Mouse (Mus musculus) layer of hippocampus, adult 9-11 months (tissue): Measurements from ENCODE around the gene Ksr1.

Source experiments
- DNase-seq: peaks from one replicate; pipeline ENCODE4 v3.0.0; 2022

Gene Ksr1

GRCm38 (mm10) chr11:79122556-79122955 is 23.7 kb downstream of the Ksr1 start:
- no peak for DNase-seq

DNA sequence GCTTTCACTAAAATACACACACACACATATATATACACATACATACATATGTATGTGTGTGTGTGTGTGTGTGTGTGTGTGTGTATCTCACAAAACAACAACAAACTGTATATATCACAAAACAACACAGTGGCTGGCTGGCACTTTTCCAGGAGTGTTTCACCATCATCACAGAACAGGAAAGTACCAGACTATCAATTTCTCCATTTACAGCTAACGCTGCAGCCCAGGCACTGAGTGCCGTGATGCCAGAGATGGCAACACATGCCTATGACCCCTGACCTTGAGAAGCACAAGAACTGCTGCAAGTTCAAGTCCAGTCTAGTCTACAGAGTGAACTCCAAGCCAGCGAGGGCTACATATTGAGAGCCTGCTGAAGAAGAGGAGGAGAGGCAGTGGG is 26.1 kb downstream of the Ksr1 start:
- no peak for DNase-seq

DNA sequence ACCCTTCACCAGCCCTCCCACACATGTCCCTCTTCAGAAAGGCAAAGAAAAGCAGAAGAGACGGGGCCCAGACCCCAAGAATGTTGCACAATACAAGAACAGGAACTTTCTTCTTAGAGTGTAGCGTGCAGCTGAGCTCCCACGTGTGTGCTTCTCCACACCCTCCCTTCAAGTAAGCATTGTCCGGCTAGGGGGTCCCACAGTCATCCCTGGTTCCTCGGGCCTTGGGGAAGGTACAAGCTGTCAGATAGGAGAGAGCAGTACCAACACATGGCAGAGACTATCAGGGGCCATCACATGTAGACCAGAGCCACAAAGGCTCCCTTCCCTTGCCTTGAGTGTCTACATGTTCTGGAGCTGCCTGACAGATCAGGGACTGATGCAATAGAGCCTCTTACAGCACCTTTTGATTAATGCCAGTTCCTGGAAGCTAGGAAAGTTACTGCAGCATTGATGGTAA is 27.3 kb downstream of the Ksr1 start:
- DNase-seq: no peak

- DNase-seq: peak; percentile 31
These were observed 29.5 kb downstream of the Ksr1 start for GRCm38 (mm10) chr11:79116665-79117064.

DNA sequence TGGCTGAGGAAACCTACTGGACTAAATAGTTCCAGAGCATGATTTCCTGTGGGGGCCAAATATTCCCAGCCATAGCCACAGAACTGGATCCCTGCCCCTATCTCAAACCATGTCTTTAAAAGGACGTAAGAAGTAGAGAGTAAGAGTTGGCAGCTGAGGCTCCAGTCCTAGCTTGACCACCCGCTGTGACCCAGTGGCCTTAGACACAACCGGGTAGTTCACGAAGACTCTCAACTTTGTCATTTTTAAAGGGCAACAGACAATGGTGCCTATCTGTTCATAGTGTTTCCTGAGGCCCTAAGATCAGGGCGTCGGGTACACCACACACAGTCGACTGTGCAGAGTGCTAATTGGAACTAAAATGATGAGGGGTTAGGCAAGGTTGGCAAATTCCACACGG is 30.5 kb downstream of the Ksr1 start:
- DNase-seq: no peak

DNA sequence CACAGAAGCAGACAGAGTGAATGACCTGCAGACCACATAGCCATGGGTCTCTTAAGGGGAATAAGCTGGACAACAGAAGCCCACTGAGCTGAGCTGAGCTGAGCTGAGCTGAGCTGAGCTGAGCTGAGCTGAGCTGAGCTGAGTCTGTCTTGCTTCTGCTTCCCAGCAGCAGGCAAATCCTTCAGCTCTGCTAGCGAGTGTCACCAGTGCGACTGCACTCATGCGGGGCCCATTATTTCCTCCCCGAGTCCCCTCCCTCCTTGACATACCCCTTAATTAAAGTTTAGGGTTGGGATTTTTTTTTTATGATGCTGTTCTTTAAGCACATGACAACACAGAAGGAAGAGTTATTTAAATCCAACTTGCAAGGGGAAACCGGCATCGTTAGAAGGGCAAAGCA is 32.1 kb downstream of the Ksr1 start:
- DNase-seq: no peak

DNA sequence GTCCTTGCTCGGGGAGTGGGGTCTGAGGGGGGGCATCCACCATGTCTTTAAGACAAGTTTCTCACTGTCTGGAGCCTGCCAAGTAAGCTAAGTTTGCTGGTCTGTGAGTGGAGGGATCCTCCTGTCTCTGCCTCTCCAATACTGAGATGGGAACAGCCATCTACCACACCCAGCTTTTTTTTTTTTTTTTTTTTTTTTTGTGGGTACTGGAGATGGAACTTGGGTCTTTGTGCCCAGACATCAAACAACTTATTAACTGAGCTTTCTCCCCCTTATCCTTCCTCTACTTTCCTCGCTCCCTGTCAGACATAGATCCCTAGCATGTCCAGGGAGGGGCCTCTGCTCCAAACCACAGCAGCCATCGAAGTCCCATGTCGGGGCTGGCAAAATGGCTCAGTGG is 32.8 kb downstream of the Ksr1 start:
- DNase-seq: no peak

DNA sequence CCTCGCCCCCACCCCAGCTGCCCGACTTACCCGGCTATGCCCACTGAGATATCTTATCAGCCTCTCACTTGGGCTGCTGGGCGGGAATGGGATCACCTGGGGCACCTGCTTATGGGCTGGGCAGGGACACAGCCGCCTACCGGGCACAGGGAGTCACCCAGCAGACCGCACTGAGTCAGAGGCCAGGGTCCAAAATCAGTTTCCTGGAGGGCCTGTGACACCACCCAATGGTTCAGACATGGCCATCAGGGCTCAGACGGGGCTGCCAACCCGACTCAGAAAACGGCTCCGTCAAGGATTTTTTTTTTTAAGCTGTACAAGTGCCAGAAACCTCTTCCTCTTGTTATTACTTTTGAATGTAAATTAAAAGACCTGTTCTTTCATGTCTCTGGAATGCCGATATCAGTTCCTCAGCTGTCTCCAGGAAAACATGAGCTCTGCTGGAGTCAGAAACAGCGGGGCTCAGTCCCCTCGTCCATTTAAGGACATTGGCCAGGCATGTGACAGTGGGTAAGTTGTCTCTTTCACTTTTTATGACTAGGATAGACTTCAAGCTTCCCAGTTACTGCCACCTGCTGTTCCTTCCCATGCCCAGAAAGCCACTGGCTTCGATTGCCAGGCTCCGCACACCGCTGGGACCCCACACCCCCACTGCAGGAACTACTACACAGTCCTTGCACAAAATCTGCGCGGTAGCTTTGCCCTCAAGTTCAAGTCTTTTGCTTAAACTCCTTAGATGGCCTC is 33.5 kb downstream of the Ksr1 start:
- DNase-seq: no peak

DNA sequence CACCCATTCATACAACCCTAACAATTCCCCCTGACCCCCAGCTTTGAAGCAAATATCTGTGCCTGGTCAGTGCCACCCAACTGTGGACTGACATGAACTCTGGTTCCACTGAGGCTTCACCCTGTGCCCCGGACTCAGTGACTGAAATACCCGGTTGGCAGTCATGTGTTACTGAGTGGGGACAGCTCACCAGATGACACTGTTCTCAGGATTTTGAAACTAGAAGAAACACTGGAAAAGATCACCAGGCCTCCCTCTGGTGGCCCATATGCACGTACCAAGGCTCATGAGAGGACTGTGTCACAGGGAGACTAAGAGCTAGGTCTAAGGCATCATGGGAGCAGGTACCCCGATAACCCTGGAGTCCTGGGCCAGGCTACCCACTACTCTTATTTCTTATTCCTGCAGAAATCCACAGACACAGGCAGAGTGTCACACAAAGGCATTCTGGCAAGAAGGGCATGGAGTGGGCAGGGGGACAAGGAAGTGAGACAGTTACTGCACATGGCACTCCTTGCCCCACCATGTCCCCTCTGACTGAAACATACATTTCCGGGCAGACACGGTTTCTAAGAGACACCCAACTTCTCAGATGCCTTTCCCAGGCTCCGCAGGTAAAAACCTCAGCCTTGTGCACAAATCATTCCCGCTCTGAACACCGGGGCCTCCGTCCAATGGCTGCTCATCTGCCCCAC is 34.2 kb downstream of the Ksr1 start:
- DNase-seq: no peak

- no peak for DNase-seq
These were observed 35.8 kb downstream of the Ksr1 start for GRCm38 (mm10) chr11:79110446-79110845.

- DNase-seq: no peak
These were observed 38.3 kb downstream of the Ksr1 start for GRCm38 (mm10) chr11:79107934-79108333.

GRCm38 (mm10) chr11:79104998-79105397 is 41.2 kb downstream of the Ksr1 start:
- no peak for DNase-seq

GRCm38 (mm10) chr11:79104538-79104937 is 41.7 kb downstream of the Ksr1 start:
- no peak for DNase-seq

- DNase-seq: no peak
These were observed 42.1 kb downstream of the Ksr1 start for GRCm38 (mm10) chr11:79104096-79104495.

DNA sequence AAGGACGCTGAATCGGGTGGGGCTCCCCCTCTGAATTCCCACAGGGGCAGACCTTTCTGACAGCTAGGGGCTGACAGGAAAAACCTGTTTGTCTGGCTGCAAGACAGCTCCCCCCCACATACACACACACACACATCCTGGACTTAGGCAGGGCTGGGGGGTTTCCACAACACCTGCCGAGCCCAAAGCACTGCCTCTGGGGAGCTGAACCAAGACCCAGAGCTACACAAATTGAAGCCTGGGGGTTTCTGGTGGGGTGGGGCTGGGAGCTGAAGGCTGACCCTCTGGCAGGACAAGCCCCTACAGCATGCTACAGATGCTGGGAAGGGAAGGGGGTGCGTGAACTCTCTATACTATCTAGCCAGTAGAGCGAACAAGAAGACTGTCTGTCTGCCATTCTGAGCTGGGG is 42.7 kb downstream of the Ksr1 start:
- no peak for DNase-seq

GRCm38 (mm10) chr11:79102280-79102679 is 43.9 kb downstream of the Ksr1 start:
- no peak for DNase-seq

DNA sequence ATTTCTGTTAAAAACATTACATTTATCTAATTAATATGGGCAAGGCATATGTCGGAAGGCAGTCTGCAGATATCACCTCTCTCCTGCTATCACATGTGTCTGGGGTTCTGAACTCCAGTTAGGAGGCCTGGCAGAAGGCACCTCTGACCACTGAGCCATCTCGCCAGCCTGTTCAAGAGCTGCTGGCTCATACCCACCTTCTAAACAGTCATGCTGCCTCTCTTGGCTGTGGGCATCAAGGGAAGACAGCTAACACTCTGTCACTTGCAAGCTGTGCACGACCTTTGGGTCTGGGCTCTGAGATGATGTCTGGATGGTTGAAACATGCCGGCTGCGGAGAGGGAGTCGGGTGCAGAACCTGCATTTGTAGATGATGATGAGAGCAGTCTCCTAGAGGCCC is 44.6 kb downstream of the Ksr1 start:
- no peak for DNase-seq

GRCm38 (mm10) chr11:79099032-79099431 is 47.2 kb downstream of the Ksr1 start:
- peak; percentile 61 for DNase-seq

DNA sequence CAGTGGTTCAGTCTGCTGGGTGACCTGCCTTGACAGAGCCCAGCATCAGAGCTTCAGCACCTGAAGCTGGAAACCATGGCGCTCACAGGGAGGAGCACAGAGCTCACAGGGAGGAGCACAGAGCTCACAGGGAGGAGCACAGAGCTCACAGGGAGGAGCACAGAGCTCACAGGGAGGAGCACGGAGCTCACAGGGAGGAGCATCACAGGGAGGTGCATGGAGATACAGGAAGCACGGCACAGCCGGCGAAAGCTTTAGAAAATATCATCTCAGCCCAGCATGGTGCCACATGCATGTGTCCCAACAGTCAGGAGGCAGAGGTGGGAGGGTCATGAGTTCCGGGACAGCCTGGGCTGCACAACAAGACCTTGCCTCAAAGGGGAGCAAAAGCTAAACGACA is 48.5 kb downstream of the Ksr1 start:
- no peak for DNase-seq

- no peak for DNase-seq
These were observed 49.5 kb downstream of the Ksr1 start for GRCm38 (mm10) chr11:79096673-79097072.

GRCm38 (mm10) chr11:79095713-79096112 is 50.5 kb downstream of the Ksr1 start:
- peak; percentile 74 for DNase-seq

DNA sequence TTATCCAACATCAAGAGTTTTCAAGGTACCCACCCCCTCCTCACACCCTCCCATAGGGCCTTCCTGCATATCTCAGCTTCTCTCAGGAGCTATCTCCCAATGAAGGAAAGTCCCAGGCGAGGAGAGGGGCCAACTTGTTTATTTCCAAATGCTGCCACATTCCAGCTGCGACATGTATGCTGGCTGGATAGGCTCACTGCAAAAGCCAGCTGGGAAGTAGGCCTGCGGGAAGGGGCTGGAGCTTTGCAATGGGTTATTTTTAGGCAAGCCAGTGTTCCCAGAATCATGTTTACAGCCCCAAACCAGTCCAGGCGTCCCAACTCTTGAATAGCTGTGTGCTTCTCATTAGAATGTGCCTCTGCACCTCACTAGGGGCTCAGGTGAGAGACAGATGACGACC is 51.5 kb downstream of the Ksr1 start:
- DNase-seq: peak; percentile 73

DNA sequence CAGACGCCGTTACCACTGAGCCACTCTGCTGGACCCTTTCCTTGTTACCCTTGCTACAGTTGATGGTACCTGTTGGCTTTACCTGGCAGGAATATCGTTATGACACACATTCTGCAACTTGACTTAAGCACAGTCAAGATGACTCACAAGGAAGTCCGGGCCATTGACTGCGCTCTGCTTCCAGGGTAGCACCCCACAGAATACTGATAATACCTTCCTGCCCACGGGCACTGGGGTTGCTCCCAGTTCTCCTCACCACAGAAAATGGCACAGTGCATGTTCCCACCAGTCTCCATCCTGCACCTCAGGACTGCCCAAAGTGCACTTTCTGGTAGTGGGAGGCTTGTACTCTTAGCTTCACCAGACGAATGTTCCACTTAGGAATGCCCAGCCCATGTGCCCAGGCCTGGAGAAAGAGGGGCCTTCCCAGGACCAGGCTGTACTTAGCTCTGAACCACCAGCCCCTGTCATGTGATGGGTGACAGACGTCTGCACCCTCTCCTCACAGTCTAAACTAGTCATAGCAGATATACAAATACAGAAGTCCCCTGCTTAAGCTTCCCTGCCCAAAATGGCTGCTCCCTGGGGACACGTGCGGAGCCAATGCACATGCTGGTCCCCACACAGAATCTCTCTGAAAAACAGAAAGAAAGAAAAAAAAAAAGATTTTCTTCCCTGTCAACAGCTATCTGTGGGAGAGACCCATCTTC is 52.1 kb downstream of the Ksr1 start:
- DNase-seq: no peak

- no peak for DNase-seq
These were observed 52.8 kb downstream of the Ksr1 start for GRCm38 (mm10) chr11:79093386-79093906.
